Mouse (Mus musculus): ENCODE data around the gene Fam162a.

GRCm38 (mm10) chr16:36071071-36071449, 334 bp downstream of the Fam162a start:
- TF ChIP-seq CTCF (IDR thresholded peaks at IDR 0.05; ENCODE audit: insufficient read depth, low read length) (no peak), POLR2A (IDR thresholded peaks at IDR 0.05; ENCODE audit: borderline replicate concordance, extremely low read depth, low read depth, low read length) (no peak)
